Mouse (Mus musculus): ENCODE data around the gene Tbx15.

Gene Tbx15

DNA sequence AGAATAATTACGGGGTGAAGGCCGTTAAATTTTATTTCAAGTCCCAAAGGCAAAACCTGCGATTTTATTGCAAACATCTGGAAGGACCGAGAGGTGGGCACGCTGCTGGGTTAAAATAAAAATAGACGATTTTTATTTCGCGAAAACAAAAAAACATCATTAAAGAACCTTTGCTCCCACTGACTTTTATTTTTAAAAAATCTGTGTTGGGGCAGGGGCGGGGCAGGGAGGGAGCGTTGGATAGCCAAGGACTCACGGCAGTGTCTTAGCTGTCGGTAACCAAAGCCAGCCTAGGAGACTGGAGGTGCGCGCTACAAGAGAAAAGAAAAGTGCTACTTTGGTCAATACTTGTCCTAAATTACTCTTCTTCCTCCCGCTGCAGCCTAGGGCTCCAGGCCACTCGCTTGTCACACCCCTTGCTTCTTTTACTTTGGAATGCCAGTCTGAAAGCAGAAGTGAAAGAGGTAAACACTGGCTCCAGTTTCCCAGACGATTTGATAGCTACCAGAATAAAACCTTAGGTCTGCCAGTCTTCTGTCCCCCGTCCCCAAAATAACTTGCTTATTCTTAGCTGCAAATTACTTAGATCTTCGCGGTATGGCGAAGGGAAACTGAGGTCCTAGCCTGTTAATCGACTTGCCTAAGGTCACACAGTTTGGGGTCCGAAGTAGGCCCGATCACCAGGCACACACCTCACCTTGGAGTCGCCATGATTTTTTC lies 8.8 kb downstream of the Tbx15 start:
- DNase-seq (ENCODE audit: low spot score), result no peak

GRCm38 (mm10) chr3:99249551-99249870 lies 9.3 kb downstream of the Tbx15 start:
- DNase-seq (ENCODE audit: low spot score), result no peak

- peak; percentile 21 for DNase-seq (ENCODE audit: low spot score)
These were observed 9.7 kb downstream of the Tbx15 start for GRCm38 (mm10) chr3:99249906-99250305.

DNA sequence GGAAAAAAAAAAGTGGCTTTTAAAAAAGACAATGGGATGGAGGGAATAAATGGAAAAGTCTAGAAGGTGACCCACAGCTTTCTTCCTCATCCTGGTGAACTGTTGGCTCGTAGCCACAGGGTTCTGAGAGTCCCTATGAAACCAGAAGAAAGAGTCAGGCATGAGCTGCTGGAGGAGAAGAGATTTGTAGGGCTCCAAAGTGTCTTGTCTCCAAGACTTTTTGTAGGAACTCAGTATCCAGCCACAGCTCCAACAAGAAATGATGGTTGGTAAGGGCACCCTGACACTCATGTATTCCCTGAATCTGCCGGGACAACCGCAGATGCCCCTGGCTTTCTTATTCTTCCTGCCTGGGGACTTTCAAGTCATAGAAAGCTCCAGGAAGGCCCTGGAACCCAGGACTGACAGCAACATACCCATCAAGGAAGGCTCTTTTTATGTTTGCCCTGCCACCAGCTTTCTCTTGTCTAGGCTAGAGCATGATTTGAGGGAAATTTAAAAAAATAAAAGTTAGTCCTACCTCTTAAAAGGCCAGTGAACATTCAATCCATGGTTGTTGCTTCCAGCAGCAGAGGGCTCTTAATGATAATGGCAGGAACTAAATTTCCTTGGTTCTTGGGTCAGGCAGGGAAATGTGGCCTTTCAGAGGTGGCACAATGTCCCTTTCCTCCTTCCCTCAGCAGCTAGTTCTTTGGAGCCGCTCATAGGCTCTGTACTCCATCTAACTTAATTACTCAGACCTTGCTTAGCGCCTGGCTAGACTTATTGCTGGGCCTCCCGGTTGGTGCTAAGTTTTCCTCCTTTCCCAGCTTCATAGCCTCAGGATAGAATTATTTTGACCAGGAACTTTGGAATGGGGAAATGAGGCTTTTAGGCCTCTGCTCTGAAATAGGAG lies 11.3 kb downstream of the Tbx15 start:
- no peak for DNase-seq (ENCODE audit: low spot score)

- peak; percentile 10 for DNase-seq (ENCODE audit: low spot score)
These were observed 12.4 kb downstream of the Tbx15 start for GRCm38 (mm10) chr3:99252461-99253091.

GRCm38 (mm10) chr3:99253092-99253488 lies 12.9 kb downstream of the Tbx15 start:
- DNase-seq (ENCODE audit: low spot score), result peak; percentile 92

- peak; percentile 74 for DNase-seq (ENCODE audit: low spot score)
These were observed 13.6 kb downstream of the Tbx15 start for GRCm38 (mm10) chr3:99253497-99254451.

- DNase-seq (ENCODE audit: low spot score), result peak; percentile 75
These were observed 14.5 kb downstream of the Tbx15 start for GRCm38 (mm10) chr3:99254559-99255151.

DNA sequence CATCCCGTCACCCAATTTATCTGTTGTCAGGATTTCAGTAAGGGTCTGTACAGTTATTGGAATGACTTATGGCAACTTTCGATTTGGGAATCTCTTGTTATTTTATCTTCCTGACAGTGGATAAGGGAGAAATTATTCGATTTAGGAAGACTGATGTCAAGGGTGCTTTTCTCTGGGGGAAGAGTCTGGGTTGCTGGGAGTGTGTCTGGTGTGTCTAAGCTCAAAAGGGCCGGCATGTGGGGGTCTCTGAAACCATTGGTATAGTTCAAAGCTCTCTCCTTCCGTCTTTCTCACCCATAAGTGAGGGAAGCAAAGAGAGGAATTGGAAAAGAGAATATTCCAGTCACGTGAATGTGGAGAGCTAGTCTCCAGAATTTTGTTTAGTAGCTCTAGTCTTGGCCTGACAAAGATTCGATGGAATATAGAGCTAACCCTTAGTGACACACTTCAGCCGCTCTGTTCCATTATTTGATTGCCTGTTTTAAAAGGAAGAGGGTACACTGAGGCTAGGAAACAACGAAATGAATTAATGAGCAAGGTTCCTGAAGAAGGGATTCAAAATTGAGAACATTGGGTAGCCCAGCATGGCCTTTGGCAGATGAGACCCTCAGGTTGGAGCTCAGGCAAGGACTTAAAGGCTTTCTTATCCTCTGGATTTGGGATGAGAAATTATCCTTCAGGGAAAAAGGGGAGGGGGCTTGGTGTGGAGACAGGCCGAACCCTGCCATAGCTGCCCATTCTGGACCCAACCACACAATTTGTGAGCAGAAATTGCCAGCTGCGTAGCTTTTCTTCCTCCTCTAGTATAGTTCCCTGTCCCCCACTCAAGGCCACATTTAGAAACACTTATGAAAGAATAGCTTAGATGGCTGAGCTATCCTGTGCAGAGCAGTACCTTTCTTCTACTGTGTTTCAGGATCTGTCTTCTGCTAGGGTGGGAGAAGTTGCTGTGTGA lies 15.5 kb downstream of the Tbx15 start:
- DNase-seq (ENCODE audit: low spot score), result peak; percentile 12

DNA sequence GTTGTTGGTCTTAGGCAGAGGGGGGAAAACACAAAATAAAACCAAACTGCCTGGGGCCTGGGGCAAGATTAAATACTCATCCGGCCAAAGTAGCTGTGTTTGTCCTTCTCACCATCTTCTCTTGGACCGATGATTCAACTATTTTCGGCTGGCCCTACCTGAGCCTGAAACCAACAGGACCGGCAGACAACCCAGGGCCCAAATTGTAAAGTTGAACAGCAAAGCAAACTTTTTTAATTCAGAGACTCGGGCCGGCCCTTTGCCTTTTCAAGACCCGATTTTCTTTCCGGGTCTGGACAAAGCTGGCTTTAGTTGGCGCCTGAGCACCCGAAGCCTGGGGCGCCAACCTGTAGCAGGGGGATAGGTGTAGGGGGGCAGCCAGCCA lies 16.2 kb downstream of the Tbx15 start:
- no peak for DNase-seq (ENCODE audit: low spot score)

GRCm38 (mm10) chr3:99256766-99257165 lies 16.6 kb downstream of the Tbx15 start:
- peak; percentile 60 for DNase-seq (ENCODE audit: low spot score)

DNA sequence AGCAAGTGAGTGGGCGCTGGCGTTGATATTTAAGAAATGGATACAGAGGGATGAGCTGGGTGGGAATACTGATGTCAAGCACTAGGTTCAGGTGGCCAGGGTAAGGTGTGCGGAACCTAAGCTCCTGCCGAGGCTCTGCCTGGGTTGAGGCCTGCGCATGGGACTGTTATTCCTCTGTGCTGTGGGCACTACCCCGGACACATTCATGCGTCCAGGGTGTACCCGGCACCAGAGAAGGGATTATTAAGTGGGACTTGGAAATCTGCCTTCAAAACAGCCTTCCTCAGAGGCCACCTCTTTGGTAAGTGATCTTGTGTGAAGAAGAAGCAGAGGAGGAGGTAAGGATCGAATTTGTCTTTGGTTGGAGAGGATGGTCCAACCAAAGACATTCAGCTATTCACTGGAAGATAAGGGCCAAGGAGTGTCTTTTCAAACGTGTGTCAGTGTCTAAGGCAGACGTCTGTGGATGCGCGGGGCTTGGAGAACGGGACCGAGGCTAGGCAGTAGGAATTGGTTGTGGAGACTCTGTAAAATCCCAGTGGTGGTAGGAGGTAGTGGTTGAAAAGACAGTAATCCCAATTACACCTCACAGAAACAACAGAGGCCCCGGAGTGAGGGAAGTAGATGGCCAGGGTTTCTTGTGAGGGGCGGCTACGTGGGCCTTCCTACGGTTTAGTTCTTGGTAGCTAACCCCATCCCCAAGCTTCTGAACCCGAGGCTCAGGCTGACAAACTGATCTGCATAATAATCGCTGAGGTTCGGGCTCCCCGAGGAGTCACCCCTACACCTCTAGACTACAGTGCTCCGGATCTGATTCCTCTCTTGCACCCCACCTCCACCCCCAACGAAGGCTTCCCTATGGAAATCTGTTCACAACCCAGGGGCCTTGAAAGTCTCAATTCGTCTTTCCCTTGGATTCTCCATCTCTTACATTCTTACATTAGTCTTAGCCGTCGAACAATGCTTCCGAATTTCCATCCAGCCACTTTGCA lies 17.7 kb downstream of the Tbx15 start:
- no peak for DNase-seq (ENCODE audit: low spot score)

DNA sequence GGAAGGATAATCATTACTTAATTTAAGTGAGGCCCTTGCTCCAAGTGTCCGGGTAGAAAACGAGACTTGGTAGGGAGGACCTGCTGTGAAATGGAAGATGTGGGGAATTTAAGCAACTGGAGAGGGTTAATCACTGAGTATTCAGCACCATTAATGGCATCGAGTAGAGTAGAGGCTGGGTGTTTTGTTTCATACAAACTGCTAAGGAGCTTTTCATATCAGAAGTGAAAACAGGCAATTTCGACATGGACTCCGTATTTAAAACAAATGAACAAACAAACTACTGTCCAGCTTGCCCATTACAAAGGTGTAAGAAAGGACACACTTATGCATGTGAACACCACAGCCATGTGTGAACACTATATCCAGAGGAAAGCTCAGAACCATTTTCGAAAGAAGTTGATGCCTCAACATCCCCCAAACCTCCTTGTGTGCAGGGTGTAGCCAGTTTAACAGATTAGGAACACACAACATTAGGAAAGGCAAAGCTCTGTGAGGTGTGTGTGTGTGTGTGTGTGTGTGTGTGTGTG lies 19.6 kb downstream of the Tbx15 start:
- no peak for DNase-seq (ENCODE audit: low spot score)

- DNase-seq (ENCODE audit: low spot score), result no peak
These were observed 20.2 kb downstream of the Tbx15 start for GRCm38 (mm10) chr3:99260395-99260794.

DNA sequence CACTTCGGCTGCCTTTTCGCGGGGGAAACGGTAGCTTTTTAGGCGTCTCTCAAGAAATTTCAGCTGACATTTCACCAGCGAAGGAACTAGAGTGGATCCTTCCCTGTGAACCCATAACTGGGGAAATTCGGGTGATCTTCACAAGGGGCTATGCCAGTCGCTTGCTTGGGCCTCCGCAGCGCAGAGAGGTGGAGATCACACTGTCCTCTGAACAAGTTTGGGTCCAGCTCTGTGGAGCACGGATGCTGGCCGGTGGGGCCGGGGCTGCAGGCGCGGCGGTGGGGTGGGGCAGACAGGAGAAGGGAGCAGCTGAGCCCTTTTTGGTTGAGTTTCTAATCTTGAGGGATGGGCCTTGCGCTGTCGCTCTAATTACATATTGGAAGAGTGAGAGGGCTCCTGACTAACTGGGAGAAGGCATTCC lies 21.2 kb downstream of the Tbx15 start:
- DNase-seq (ENCODE audit: low spot score), result no peak

- no peak for DNase-seq (ENCODE audit: low spot score)
These were observed 21.8 kb downstream of the Tbx15 start for GRCm38 (mm10) chr3:99261986-99262385.

GRCm38 (mm10) chr3:99263471-99263903 lies 23.3 kb downstream of the Tbx15 start:
- DNase-seq (ENCODE audit: low spot score), result no peak

DNA sequence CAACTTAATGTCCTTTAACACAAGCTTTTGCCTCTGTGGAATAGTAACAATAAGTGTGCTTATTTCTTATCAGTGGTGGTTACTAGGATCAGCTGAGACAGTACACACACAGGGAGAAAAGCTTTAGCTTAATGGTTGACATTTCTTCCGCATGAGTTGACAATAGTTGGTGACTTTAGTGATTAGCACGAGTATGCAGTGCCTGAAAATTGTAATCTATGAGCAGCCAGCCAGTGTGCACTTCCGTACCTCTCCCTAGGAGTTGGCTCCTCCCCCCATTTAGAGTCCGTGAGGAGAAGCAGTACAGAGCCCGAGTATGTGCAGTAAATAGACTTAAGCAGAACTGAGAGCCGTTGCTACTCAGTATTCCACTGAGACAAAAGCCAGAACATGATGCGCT lies 24.5 kb downstream of the Tbx15 start:
- DNase-seq (ENCODE audit: low spot score), result no peak

All from adipocyte (in vitro differentiated cells).